Mouse (Mus musculus) forebrain, postnatal 0 days (tissue): ENCODE data around the gene Pxmp4. TPM values are rescaled to one million over a fixed set of nuclear protein-coding genes. Genes with fewer than 3 reads are reported as not detected.
A peak's percentile ranks its signal among the peaks of the same experiment; 100 is the strongest.

Source experiments
- ATAC-seq: fragments of 200-750 bp; cut with Nextera tagmentation; 2 replicates; pipeline ENCODE4 v1.8.0; 2017; ENCODE audit warnings: mild to moderate bottlenecking, moderate library complexity
- DNase-seq: peaks from one replicate; pipeline ENCODE4 v3.0.0-alpha.2; 2015
- H3K27ac ChIP-seq: fragments of 300-500 bp; sonication (generic); 2 replicates; pipeline ENCODE4 v1.5.1; 2014; ENCODE audit warnings: low read depth, mild to moderate bottlenecking, antibody characterized with exemption, low read length, moderate library complexity, mixed read lengths
- H3K27me3 ChIP-seq: fragments of 300-500 bp; sonication (generic); 2 replicates; pipeline ENCODE4 v1.6.1; 2014; ENCODE audit warnings: mild to moderate bottlenecking, low read length, mixed read lengths; ENCODE audit not compliant: insufficient read depth
- H3K36me3 ChIP-seq: fragments of 300-500 bp; sonication (generic); 2 replicates; pipeline ENCODE4 v1.6.1; 2014; ENCODE audit warnings: mild to moderate bottlenecking, moderate library complexity; ENCODE audit not compliant: insufficient read depth
- H3K4me1 ChIP-seq: fragments of 300-500 bp; sonication (generic); 2 replicates; pipeline ENCODE4 v1.6.1; 2014; ENCODE audit warnings: antibody characterized with exemption; ENCODE audit not compliant: insufficient read depth
- H3K4me2 ChIP-seq: fragments of 300-500 bp; sonication (generic); 2 replicates; pipeline ENCODE4 v1.6.1; 2014; ENCODE audit warnings: low read depth, mild to moderate bottlenecking, moderate library complexity
- H3K4me3 ChIP-seq: fragments of 300-500 bp; sonication (generic); 2 replicates; pipeline ENCODE4 v1.5.1; 2014; ENCODE audit warnings: low read depth, low read length, mixed read lengths
- H3K9ac ChIP-seq: fragments of 300-500 bp; sonication (generic); 2 replicates; pipeline ENCODE4 v1.6.1; 2014; ENCODE audit warnings: mild to moderate bottlenecking
- H3K9me3 ChIP-seq: fragments of 300-500 bp; sonication (generic); 2 replicates; pipeline ENCODE4 v1.6.1; 2016; ENCODE audit warnings: low read length
- CTCF ChIP-seq: sonication (generic); IDR thresholded peaks from 2 replicates; pipeline ENCODE4 v1.5.1; 2016; ENCODE audit warnings: antibody characterized with exemption, control low read depth, low read depth
- WGBS: fragments of 180-500 bp; shearing (Covaris S2); extraction: QIAGEN DNeasy Blood & Tissue Kit; methylation state at CpG from one replicate; pipeline ENCODE4 v1.1.7; 2014; 5-methylcytosine and 5-hydroxymethylcytosine counted together
- polyA plus RNA-seq: library from polyadenylated mRNA; unstranded; fragments of >200 nt; fragmentation: Nextera tagmentation; extraction: Ambion mirVana; gene quantifications from 2 replicates; pipeline ENCODE4 v1.2.1, GENCODE M21; 2015
- total RNA-seq: library from RNA; depleted of rRNA; stranded (reverse); fragments of >200 nt; gene quantifications from 2 replicates; pipeline ENCODE4 v1.2.3, GENCODE M21; 2014; rRNA removed

The Pxmp4 gene
- 13.2 and 15.0 TPM in 2 replicates for total RNA-seq
- 16.6 and 17.9 TPM in 2 replicates for polyA plus RNA-seq

DNA sequence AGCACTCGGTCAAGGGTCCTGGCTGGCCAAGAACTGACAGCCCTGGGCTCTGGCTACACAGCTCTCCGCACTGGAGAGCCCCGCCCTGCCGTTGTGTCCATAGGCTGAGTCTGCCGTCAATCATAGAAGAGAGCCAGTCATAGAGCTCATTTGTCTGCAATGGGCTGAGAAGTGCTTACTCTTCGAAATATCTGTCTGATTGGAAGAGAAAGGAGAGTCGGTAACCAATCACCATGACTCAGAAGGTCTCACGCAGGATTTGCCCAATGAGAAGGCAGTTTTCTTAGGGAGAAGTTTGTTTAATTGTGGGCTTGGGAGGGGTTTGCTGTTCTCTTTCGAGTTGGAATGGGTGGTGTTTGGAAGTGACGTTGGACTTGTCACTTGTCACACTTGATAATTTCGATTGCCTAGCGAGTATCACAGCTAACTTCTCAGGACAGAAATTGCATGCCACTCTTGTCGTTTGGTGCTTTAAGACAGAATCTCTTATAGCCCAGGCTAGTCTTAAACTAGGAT lies at the start of gene Pxmp4:
Gene Pxmp4 (minus strand): TSS at position 71 of the 516 bp plus-strand sequence.
- TF ChIP-seq CTCF: no peak
- DNase-seq (peak; percentile 97), ATAC-seq (peak; percentile 100)
- H3K36me3 ChIP-seq: no peaks in the 10 kb centered on the region
- H3K4me3 ChIP-seq: peak within 1 kb of the TSS; percentile 55
- peaks cover 11% of the 10 kb centered on the region; the same call in 1 of the 2 replicates for H3K4me1 ChIP-seq
- H3K9ac ChIP-seq: peak within 1 kb of the TSS; percentile 62
- H3K4me2 ChIP-seq: peak within 1 kb of the TSS; percentile 77
- H3K27me3 ChIP-seq: no peaks in the 10 kb centered on the region
- 0% methylated on average over 13 of the region's 13 CpGs for WGBS
- H3K9me3 ChIP-seq: no peaks in the 10 kb centered on the region
- 0 out of 2 replicates have a peak within 1 kb of the TSS, but pooled peaks have one; percentile 16 for H3K27ac ChIP-seq

DNA sequence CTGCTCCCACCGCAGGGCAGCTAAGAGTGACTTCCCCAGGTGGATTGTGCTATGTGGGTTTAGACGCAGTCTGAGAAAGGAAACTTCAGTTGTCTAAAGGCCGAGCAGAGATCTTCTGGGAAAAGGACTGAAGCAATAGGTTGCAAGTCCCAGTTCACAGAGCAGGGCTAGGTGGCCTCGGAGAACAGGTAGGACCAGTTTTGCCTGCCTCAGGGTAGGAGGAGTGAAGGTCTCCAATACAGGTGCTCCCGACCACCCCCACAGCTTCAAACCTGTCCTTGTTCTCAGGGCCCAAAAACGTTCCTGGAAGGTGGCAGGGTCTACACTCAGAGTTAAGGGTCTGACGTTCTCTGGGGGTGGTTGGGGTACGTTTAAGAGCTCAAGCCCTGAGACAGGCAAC lies 47.9 kb upstream of the Pxmp4 start, which contains the start of gene Chmp4b:
Gene Chmp4b (plus strand): TSS at position 343 of the 400 bp plus-strand sequence.
- H3K4me1 ChIP-seq: peaks cover 3% of the 10 kb centered on the region; the same call in 1 of the 2 replicates
- TF ChIP-seq CTCF: no peak
- no peak within 1 kb of the TSS for H3K4me2 ChIP-seq
- ATAC-seq (no peak), DNase-seq (no peak)
- peaks cover 6% of the 10 kb centered on the region; the same call in 1 of the 2 replicates for H3K36me3 ChIP-seq
- no peak within 1 kb of the TSS for H3K4me3 ChIP-seq
- no peak within 1 kb of the TSS for H3K9ac ChIP-seq
- no peak within 1 kb of the TSS for H3K27ac ChIP-seq
- H3K9me3 ChIP-seq: no peaks in the 10 kb centered on the region
- 66% methylated on average over 8 of the region's 8 CpGs for WGBS
- no peaks in the 10 kb centered on the region for H3K27me3 ChIP-seq

DNA sequence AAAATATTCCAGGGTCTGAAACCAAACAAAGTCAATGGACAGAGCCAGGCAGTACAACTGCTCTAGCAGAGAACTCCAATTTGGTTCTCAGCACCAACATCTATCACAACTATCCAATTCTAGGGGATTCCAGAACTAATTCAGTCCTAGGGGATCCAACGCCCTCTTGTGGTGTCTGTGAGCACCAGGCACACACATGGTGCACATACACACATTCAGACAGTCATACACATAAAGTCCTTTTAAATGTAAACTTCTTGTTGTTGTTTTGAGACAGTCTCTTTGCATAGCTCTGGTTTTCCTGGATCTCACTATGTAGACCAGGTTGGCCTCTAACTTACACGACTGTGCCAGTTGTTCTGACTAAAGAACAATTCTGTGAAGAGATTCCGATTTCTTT lies 46.9 kb upstream of the Pxmp4 start:
- H3K27ac ChIP-seq: no peak overlapping the region
- 83% methylated on average over 3 of the region's 3 CpGs for WGBS
- H3K36me3 ChIP-seq: peaks cover 15% of the 10 kb centered on the region
- no peak for DNase-seq
- no peak overlapping the region for H3K4me2 ChIP-seq
- no peaks in the 10 kb centered on the region for H3K27me3 ChIP-seq
- no peaks in the 10 kb centered on the region for H3K4me1 ChIP-seq
- no peak overlapping the region for H3K4me3 ChIP-seq
- no peak for ATAC-seq
- no peak overlapping the region for H3K9ac ChIP-seq
- TF ChIP-seq CTCF: 0 out of 2 replicates have a peak, but pooled peaks have one; percentile 3
- H3K9me3 ChIP-seq: no peaks in the 10 kb centered on the region

DNA sequence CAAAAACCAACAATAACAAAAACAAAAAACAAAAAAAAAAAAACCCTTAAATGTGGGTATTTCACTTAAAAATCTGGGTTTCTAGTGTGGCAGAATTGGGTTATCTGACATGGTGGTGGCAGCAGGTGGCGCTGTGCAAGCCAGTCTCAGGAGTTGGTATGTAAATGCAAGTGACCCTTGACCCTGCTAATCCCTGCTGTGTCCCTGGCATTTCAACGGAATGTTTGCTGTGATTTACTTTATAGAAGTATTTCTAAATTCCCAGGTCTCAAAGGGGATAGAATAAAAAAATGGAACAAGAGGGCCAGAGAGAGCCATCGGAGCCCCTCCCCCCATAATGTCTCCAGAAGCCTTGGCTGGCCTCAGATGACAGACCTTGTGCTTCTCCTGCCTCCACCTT lies 44.6 kb upstream of the Pxmp4 start:
- no peak overlapping the region for H3K4me2 ChIP-seq
- no peak overlapping the region for H3K4me3 ChIP-seq
- no peaks in the 10 kb centered on the region for H3K4me1 ChIP-seq
- no peaks in the 10 kb centered on the region for H3K27me3 ChIP-seq
- no peaks in the 10 kb centered on the region for H3K9me3 ChIP-seq
- peak; percentile 15 for DNase-seq
- H3K27ac ChIP-seq: no peak overlapping the region
- H3K9ac ChIP-seq: no peak overlapping the region
- ATAC-seq: no peak
- WGBS: 28% methylated on average over 3 of the region's 3 CpGs
- peak; percentile 60 for TF ChIP-seq CTCF
- H3K36me3 ChIP-seq: peaks cover 35% of the 10 kb centered on the region

DNA sequence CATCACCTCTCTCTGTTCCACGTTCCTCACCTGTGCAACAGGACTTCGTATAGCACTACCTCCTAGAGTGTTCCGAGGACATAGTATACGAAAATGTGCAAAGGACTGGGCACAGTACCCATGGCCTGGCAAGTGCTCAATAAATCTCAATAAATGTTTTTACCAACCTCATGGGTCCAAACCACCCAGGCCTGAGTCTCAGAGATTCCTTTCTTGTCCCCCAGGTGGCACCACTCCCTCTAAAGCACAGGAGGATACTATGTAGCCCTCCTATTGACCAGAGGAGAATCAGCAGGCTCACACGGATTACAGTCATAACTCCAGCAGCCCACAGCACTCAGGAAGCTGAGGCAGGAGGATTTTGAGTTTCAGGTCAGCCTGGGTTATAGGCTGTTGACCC lies 43.1 kb upstream of the Pxmp4 start:
- no peak overlapping the region for H3K4me2 ChIP-seq
- H3K4me1 ChIP-seq: no peaks in the 10 kb centered on the region
- WGBS: 77% methylated on average over 5 of the region's 5 CpGs
- peak; percentile 56 for DNase-seq
- no peak overlapping the region for H3K9ac ChIP-seq
- H3K27me3 ChIP-seq: no peaks in the 10 kb centered on the region
- no peak overlapping the region for H3K4me3 ChIP-seq
- peak; percentile 68 for TF ChIP-seq CTCF
- H3K9me3 ChIP-seq: no peaks in the 10 kb centered on the region
- ATAC-seq: peak; percentile 53; the same call in 1 of the 2 replicates
- peaks cover 47% of the 10 kb centered on the region for H3K36me3 ChIP-seq
- no peak overlapping the region for H3K27ac ChIP-seq

DNA sequence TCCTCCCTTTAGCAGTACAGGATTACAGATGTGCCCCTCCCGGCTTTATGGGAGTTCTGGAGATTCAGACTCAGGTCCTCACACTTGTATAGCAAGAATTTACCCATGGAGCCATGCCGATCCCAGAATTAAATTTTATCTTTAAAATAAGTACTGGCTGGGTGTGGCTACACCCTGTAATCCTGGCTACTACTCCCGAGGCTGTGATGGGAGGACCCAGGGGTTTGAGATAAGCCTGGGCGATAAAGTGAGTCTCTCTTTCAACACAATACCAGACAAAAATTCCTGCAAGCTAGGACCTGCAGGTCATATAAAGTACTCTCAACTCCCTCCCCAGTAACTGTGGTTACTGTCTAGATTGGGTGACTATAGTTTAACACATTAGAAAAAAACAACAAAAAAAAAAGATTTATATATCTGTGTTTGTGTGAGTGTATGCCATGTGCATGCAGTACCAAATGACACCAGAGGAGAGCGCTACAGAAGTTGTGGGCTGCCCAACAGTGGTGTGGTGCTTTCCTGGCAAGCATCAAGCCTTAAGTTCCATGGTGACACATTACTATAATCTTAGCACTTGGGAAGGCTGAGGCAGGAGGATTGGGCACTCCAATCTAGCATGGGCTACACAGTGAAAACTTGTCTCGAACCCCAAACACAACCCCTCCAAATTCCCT lies 39.3 kb upstream of the Pxmp4 start:
- Histone ChIP-seq H3K27ac (no peak overlapping the region), H3K27me3 (no peaks in the 10 kb centered on the region), H3K4me3 (no peak overlapping the region), H3K36me3 (peaks cover 78% of the 10 kb centered on the region), H3K9me3 (0 out of 2 replicates have a peak, but pooled peaks cover 4% of the 10 kb centered on the region), H3K9ac (no peak overlapping the region), H3K4me1 (no peaks in the 10 kb centered on the region), H3K4me2 (no peak overlapping the region)
- TF ChIP-seq CTCF: no peak; the same call in 1 of the 2 replicates
- ATAC-seq (no peak), DNase-seq (no peak)
- 92% methylated on average over 6 of the region's 6 CpGs for WGBS

DNA sequence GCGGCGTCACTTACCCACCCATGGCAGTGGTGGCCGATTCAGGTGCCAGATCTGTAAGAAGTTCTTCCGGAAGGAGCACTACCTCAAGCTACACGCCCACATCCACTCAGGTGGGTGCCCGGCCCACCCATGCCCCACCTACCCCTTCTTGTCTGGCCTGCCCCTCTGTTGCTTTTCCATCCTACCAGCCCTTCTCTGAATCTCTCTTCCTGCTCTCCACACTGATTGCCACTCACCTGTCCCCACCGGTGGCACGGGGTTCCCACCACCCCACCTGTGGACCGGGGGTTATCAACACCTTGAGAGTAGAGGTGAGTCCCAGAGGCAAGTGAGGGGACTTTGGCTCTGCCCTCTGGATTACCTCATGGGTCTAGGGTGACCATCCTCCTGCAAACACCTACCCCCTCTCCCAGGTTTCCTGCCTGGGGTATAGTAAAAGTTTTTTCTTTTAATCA lies 38.5 kb upstream of the Pxmp4 start:
- H3K27me3 ChIP-seq: no peaks in the 10 kb centered on the region
- no peak overlapping the region for H3K9ac ChIP-seq
- no peak overlapping the region for H3K4me3 ChIP-seq
- peaks cover 85% of the 10 kb centered on the region for H3K36me3 ChIP-seq
- no peak for DNase-seq
- TF ChIP-seq CTCF: no peak
- 0 out of 2 replicates have a peak, but pooled peaks cover 4% of the 10 kb centered on the region for H3K9me3 ChIP-seq
- no peak for ATAC-seq
- WGBS: 99% methylated on average over 9 of the region's 9 CpGs
- no peaks in the 10 kb centered on the region for H3K4me1 ChIP-seq
- no peak overlapping the region for H3K4me2 ChIP-seq
- no peak overlapping the region for H3K27ac ChIP-seq
